Mouse (Mus musculus): ENCODE measurements at regions not wholly inside any gene's neighbourhood (a gene's known extent, or its start where the extent isn't known, plus 50 kb on each side); places are given as distances from the start of the nearest gene placed in this dataset.

GRCm38 (mm10) chr12:32273474-32273873 lies 65.0 kb upstream of the Pik3cg start:
- peak in 1 of 2 experiments; percentile 5 for DNase-seq

- peak in 1 of 2 experiments; percentile 36 for DNase-seq
Observed at GRCm38 (mm10) chr12:32279861-32280260, 71.4 kb upstream of the Pik3cg start.

DNA sequence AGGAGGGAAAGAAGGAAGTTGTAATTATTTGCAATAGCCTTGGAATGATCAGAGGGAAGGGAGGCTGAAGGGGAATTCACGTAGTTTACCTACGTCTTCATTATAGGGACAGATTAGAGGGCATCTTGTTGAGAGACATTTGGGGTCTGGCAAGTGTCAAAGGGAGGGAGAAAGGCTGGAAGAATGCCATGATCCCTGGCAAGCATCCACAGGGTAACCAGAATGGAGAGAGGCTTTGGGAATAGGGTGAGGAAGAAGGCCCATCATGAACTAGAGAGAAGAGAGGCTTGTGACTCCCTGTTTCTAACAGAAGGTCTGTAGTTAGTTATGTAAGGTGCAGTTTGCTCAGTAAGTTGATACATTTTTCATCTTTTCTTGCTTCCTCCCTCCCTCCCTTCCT lies 71.8 kb upstream of the Pik3cg start:
- no peak for DNase-seq

GRCm38 (mm10) chr12:32282371-32283163 lies 74.1 kb upstream of the Pik3cg start:
- no peak for DNase-seq

DNA sequence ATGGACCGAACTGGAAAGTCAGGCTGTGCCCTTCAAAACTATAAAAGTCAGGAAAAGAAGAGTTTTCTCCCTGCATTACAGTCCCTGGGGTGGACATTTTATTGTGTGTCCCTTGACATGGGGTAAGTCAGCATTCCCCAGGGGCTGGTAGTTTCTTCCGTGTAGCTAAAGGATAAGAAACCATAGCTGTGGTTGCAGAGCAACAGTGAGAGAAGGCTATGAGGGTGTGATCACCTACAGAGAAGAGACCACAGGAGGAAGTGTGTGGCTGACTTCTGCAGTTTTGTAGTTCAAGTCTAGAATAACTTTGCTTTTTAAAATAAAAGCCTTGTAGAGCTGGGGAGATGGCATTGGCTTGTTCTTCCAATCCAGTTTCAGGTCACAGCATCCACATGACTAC lies 76.6 kb upstream of the Pik3cg start:
- no peak for DNase-seq

DNA sequence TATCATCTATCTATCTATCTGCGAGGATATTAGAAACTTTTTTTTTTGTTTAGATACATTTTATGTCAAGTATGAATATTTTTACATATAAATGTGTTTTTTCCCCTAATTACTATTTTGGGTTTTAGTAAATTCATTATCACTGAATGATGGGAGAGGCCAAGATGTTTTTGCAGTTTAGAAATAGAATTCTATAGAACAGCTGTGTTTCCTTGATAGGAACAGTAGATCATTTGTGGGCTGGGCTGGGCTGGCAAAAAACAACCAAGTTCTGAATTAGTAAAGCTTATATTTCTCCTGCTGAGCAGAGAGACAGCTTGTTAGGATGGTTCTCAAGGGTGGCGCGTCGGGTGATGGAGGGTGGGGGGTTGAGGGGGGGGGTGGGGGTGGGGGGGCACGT lies 78.2 kb upstream of the Pik3cg start:
- DNase-seq, result no peak

DNA sequence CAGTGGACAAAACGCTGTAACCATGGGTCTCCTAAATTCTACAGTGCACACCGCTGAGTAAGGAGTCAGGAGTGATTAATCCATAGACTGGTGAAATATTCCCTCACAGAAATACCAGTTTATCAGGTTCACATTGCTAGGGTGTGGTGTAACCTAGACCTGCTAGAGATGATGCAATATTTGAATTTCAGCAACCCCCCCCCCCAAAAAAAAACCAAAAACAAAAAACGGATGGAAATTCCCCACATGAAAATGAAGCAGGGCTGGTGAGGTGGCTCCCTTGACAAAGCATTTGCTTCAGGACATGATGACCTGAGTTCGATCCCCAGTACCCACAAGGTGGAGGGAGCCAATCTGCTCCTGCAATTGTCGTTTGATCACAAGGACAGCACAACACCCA lies 82.7 kb upstream of the Pik3cg start:
- no peak for DNase-seq

- DNase-seq, result peak; percentile 43 to 70
Observed at GRCm38 (mm10) chr12:32291962-32292748, 83.7 kb upstream of the Pik3cg start.

DNA sequence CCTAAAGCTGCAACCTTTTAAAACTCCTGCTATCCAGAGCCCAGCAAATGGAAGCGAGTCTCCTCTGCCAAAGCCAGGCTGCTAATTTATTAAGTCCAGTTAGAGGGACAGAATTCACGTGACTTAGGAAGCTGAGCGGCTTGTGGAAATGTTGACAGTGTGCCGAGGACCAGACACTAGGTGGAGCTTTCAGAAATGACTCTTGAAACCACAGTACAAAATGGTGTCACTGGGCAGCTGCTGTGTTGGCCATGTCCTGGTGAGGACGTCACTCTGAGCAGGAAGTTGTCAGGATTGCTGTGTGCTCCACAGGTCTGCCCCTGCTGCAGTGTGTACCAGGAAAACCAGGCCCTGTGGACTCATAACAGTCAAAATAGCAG lies 84.3 kb upstream of the Pik3cg start:
- DNase-seq, result peak; percentile 13 to 26

DNA sequence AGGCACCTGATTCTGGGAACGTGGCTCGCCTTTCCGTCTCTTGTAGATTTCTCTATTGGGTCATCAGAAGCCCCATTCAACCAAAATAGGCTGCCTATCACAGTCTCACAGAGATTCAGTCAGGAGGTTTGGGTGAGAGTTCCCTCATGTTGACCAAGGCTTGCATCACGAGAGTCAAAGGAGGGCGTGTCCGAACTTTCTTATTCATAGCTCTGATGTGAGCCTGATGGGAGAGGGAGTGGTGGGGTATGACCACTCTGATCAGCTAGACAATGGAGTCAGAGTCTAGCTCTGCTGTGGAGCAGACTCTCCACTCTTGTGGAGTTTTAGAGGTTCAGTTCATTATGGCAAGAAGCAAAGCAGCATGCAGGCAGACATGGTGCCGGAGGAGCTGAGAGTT lies 81.1 kb upstream of the Ccdc71l start:
- DNase-seq, result no peak

DNA sequence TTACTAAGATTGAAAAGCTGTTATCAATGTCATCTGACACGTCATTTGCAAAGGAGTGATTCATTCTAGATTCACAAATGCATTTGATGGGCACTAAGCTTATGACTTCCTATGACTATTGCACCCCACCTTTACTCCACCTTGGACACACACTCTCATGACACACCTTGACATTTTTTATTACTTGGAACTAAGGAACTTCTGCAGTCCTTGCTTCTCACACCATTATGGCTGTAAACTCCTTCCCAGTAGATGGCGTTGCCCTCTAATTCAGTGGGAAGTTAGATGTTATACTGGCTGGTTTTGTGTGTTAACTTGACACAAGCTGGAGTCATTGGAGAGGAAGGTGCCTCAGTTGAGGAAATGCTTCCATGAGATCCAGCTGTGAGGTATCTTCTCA lies 78.8 kb upstream of the Ccdc71l start:
- DNase-seq, result no peak

GRCm38 (mm10) chr12:32305736-32306135 lies 72.8 kb upstream of the Ccdc71l start:
- no peak for DNase-seq

GRCm38 (mm10) chr12:32306326-32306725 lies 72.2 kb upstream of the Ccdc71l start:
- no peak for DNase-seq

GRCm38 (mm10) chr12:32307280-32308006 lies 71.1 kb upstream of the Ccdc71l start:
- no peak for DNase-seq

DNA sequence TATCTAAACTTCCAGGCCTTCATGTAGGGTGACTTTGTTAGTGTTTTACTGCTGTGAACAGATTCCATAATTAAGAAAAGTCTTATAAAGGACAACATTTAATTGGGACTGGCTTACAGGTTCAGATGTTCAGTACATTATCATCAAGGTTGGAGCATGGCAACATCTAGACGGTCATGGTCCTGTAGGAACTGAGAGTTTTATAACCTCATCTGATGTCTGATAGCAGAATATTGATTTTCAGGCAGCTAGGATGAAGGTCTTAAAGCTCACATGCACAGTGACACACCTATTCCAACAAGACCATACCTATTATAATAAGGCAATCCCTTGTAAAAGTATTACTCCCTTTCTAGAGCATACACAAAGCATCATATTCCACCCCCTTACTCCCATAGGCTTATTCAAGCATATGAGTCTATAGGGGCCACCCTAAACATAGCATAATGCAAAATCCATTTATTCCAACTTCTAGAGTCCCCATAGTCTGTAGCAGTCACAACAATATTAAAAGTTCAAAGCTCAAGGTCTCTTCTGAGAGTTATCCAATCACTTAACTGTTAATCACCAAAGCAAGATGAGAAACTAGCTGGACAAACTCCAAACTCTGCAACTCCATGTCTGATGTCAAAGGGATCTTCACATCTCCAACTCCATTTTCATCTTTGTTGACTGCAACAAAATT lies 63.3 kb upstream of the Ccdc71l start:
- DNase-seq, result no peak

Measured in kidney, adult 8-10 months (tissue).